14 mouse cellular contexts compared by ENCODE assay signal in genomic region chr12:59932471-59932870, GRCm38 (mm10).
DNase-seq lines count a peak whose midpoint lies in the region; ATAC-seq lines count a peak whose summit lies in the region.
"Had no signal": no experiment of that assay in that cellular context is flagged by ENCODE, and none has a peak within 500 bp of the region (broad histone marks: within the 10 kb centered on the region; RNA-seq: fewer than 3 reads in every experiment).

No protein-coding gene starts in this region.

- H3K27me3 ChIP-seq in forebrain, embryonic 15.5 days = no peaks in the 10 kb centered on the region
- no peaks in the 10 kb centered on the region for H3K27me3 ChIP-seq in forebrain, embryonic 11.5 days (ENCODE audit: control insufficient read depth, insufficient read depth, low read length)
- H3K27me3 ChIP-seq: embryonic facial prominence, embryonic 13.5 days; limb, embryonic 15.5 days had no signal

- no peak; the same call in 1 of the 2 replicates for ATAC-seq in forebrain, embryonic 15.5 days (replicated peaks)
- no peak for ATAC-seq in forebrain, embryonic 11.5 days (replicated peaks; ENCODE audit: low FRiP score)
- ATAC-seq in erythroblast, adult 5-6 weeks (replicated peaks; ENCODE audit: low FRiP score, poor library complexity, severe bottlenecking) = no peak
- ATAC-seq: hindbrain, embryonic 16.5 days had no signal

- no peak for DNase-seq in forebrain, embryonic 11.5 days (ENCODE audit: low spot score)
- peak; percentile 18 for DNase-seq in right cerebral cortex, adult 2 months (ENCODE audit: low spot score in 2 of 2)
- no peak for DNase-seq in right cerebral cortex, postnatal 4 days
- peak; percentile 20 to 54 for DNase-seq in left cerebral cortex, postnatal 14 days (ENCODE audit: low spot score in 2 of 2)
- no peak for DNase-seq in cerebellum, postnatal 25 days
- DNase-seq in adrenal gland, postnatal 36 days = no peak
- DNase-seq: heart, postnatal 14 days; kidney, adult 2 months; midbrain, embryonic 14.5 days had no signal

- no peak overlapping the region for H3K9ac ChIP-seq in forebrain, embryonic 15.5 days (replicated peaks)
- H3K9ac ChIP-seq in forebrain, embryonic 11.5 days (ENCODE audit: low read length) = no peak overlapping the region
- H3K9ac ChIP-seq: embryonic facial prominence, embryonic 13.5 days; limb, embryonic 15.5 days had no signal

- 0 out of 2 replicates have a peak overlapping the region, but pooled peaks have one; percentile 39 for H3K27ac ChIP-seq in forebrain, embryonic 15.5 days (replicated peaks)
- H3K27ac ChIP-seq in forebrain, embryonic 11.5 days (ENCODE audit: low read depth, low read length) = no peak overlapping the region
- H3K27ac ChIP-seq: embryonic facial prominence, embryonic 13.5 days; limb, embryonic 15.5 days had no signal

- 71% methylated on average over 2 of the region's 2 CpGs for WGBS in forebrain, embryonic 15.5 days
- WGBS in forebrain, embryonic 11.5 days = 98% methylated on average over 2 of the region's 2 CpGs

- H3K4me3 ChIP-seq in forebrain, embryonic 15.5 days = no peak overlapping the region
- H3K4me3 ChIP-seq in forebrain, embryonic 11.5 days (ENCODE audit: low read depth, low read length) = no peak overlapping the region
- H3K4me3 ChIP-seq: embryonic facial prominence, embryonic 13.5 days; limb, embryonic 15.5 days had no signal

- no peaks in the 10 kb centered on the region for H3K9me3 ChIP-seq in forebrain, embryonic 15.5 days
- H3K9me3 ChIP-seq in forebrain, embryonic 11.5 days (ENCODE audit: control insufficient read depth, low read length) = no peaks in the 10 kb centered on the region
- H3K9me3 ChIP-seq: embryonic facial prominence, embryonic 13.5 days; limb, embryonic 15.5 days had no signal

- no peaks in the 10 kb centered on the region for H3K36me3 ChIP-seq in forebrain, embryonic 15.5 days
- H3K36me3 ChIP-seq in forebrain, embryonic 11.5 days (ENCODE audit: control insufficient read depth, insufficient read depth, low read length) = no peaks in the 10 kb centered on the region
- H3K36me3 ChIP-seq: embryonic facial prominence, embryonic 13.5 days; limb, embryonic 15.5 days had no signal

- intact Hi-C loops in left cerebral cortex, postnatal 14 days (cut with DNase I) = no loop called here

- H3K4me2 ChIP-seq in forebrain, embryonic 15.5 days (replicated peaks) = no peak overlapping the region
- H3K4me2 ChIP-seq in forebrain, embryonic 11.5 days (ENCODE audit: low read depth, low read length, severe bottlenecking) = no peak overlapping the region
- H3K4me2 ChIP-seq: embryonic facial prominence, embryonic 13.5 days; limb, embryonic 15.5 days had no signal

- no peaks in the 10 kb centered on the region for H3K4me1 ChIP-seq in forebrain, embryonic 15.5 days
- no peaks in the 10 kb centered on the region for H3K4me1 ChIP-seq in forebrain, embryonic 11.5 days (replicated peaks; ENCODE audit: control insufficient read depth, insufficient read depth, low read length)
- H3K4me1 ChIP-seq: embryonic facial prominence, embryonic 13.5 days; limb, embryonic 15.5 days had no signal

Comparison
In these comparisons a context has a peak if more than half of its experiments do, and no peak if none do; other contexts are left out.
1. DNase-seq: peak in right cerebral cortex, adult 2 months (2 of 2) and left cerebral cortex, postnatal 14 days (2 of 2); none in forebrain, embryonic 11.5 days (single experiment), right cerebral cortex, postnatal 4 days (single experiment), cerebellum, postnatal 25 days (0 of 2) and adrenal gland, postnatal 36 days (0 of 2).